Mouse (Mus musculus): Measurements from ENCODE around the gene Mrap. TPM values are rescaled to one million over a fixed set of nuclear protein-coding genes. Genes with fewer than 3 reads are reported as not detected.
A peak's percentile ranks its signal among the peaks of the same experiment; 100 is the strongest.

The Mrap gene
- total RNA-seq (2021): under 1 TPM in 1 of 2 experiments, not detected in 1; 0.37 TPM
- long read RNA-seq, experiment 1: 0 reads
- long read RNA-seq, experiment 2, partial matches to known transcripts: 3 of 3 reads
- long read RNA-seq, experiment 2, other reads (novel, unspliced or antisense): 0 of 3 reads

DNA sequence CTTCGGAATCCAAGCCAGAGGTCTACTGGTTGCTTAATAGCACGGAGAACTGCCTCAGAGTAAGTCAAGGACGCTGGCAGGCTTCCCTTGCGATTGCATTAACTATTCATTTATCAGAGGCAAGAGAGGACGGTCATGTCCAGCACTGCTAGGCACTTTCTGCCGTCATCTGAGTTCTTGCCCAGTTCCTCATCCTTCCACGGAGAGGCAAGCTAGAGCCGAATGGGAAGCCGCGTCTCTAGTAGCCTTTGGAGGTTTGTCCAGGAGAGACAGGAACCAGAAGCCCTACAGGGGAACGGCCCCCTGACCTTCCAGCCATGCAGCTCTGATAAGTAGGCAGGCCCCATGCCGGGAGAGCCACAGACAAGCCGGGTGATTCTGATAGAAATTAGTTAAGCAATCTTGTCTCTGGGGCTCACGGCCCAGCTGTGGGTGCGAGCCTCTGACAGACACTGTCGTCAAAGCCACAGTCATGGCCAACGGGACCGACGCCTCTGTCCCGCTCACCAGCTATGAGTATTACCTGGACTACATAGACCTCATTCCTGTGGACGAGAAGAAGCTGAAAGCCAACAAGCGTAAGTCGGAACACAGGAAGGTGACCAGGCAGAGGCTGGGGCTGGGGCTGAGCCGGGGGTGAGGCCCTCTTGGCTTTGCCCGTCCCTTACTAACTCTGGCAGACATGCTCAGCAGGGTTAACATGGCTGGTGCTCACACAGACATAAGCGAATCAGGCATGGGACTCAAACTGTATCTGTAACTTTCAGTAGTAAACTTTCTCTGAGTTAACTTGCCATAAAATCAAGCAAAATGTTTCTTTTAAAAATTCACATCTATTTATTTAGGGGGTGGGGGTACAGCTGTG lies at the start of gene Mrap:
Gene Mrap, plus strand, starts transcription at position 116 of the 865 bp plus-strand sequence.
- H3K4me3 ChIP-seq: no peak within 1 kb of the TSS
- no peak within 1 kb of the TSS for H3K27ac ChIP-seq
- no peak for DNase-seq (ENCODE audit: low spot score in 2 of 2)
- TF ChIP-seq CTCF (conservative IDR thresholded peaks at IDR 0.05): no peak

DNA sequence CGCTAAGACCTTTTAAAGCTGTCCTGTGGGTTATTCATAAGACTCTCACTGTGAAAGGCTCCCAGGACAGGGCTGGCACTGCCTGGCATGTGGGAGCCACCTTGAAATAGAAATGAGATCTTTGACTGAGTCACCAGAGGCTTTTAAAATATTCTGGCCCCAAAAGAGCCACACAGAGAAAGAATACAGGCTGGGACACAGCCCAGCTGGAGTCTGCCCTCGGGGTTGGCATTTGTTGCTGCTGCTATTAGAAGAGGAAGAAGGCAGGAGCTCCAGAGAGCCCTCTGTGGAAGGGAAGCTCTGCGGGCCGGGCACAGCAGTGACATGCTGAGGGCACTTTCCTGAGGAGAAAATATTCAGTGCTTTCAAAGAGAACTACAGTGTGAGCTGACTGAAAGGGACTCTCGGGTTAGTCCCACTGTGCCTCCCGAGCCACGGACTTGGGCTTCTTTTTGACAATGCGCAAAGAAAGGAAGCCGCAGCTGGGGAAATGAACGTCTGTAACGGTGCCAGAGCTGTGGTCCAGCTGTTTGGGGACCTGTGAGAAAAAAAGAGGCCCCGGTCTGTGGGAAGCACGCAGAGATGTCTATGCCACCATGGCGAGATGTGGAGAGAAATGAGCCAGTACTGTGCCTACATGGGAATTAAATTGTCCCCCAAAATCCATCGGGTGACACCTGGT lies 45.2 kb upstream of the Mrap start:
- TF ChIP-seq CTCF (conservative IDR thresholded peaks at IDR 0.05): no peak
- Histone ChIP-seq H3K27ac (peak overlapping the region; percentile 81), H3K4me3 (no peak overlapping the region)
- peak in 1 of 2 experiments; percentile 59 for DNase-seq (ENCODE audit: low spot score in 2 of 2)

DNA sequence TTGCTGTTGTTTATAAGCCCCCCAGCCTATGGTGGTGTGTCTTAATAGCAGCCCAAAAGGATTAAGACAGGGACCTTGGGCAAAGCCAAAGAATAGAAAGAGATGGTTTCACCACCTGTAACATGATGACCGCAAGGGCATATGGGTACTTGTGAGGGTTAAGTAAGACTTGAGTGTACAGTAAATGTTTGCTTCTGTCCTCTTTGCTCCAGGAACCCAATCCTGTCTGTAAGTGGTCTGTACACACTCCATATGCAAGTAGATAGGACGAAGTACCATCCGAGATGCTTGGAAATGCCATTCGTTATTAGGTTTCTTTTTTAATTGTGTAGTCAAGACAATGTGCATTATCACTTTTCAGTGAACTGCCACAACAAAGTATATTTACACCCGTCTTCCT lies 44.4 kb upstream of the Mrap start:
- peak overlapping the region; percentile 81 for H3K27ac ChIP-seq
- no peak for TF ChIP-seq CTCF (conservative IDR thresholded peaks at IDR 0.05)
- H3K4me3 ChIP-seq: no peak overlapping the region
- no peak for DNase-seq (ENCODE audit: low spot score in 2 of 2)

DNA sequence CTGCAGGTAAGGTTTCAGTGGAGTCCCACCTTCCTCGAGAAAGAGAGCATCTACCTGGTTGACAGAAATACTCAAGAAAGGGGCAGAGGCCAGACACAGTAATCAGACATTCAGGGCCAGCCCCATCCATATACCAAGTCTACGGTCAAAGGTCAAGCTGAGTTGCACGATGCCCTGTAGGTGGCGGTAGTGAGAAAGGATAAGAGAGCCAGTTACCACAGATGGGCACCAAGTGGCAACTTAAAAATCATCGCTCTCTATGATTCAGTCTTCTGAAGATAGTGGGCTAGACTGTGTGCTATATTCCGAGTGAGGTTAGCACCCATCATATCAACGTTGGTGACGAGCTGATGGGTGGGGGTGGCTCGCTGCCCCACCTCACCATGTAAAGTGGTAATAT lies 43.3 kb upstream of the Mrap start:
- Histone ChIP-seq H3K27ac (peak overlapping the region; percentile 84), H3K4me3 (no peak overlapping the region)
- peak in 1 of 2 experiments; percentile 55 for DNase-seq (ENCODE audit: low spot score in 2 of 2)
- peak; percentile 78 for TF ChIP-seq CTCF (conservative IDR thresholded peaks at IDR 0.05)

DNA sequence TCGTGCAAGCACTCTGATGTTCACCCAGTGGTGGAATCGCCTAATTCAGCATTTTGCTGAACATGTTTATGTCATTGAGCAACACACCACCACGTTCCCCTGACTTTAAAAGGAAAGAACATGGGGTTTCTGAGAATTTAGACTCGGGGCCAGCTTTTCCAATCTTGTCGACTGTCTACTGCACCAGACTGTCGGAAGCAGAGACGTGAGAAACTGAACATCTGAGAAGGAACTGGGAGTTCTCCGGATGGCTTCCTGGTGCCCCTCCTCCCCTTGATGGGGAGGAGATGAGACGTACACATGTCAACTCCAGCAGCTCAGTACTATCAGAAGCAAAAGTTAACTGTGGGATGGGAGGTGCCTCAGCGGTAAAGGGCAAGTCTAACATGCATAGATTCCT lies 42.9 kb upstream of the Mrap start:
- TF ChIP-seq CTCF (conservative IDR thresholded peaks at IDR 0.05): no peak
- Histone ChIP-seq H3K4me3 (no peak overlapping the region), H3K27ac (peak overlapping the region; percentile 84)
- peak in 1 of 2 experiments; percentile 61 for DNase-seq (ENCODE audit: low spot score in 2 of 2)

DNA sequence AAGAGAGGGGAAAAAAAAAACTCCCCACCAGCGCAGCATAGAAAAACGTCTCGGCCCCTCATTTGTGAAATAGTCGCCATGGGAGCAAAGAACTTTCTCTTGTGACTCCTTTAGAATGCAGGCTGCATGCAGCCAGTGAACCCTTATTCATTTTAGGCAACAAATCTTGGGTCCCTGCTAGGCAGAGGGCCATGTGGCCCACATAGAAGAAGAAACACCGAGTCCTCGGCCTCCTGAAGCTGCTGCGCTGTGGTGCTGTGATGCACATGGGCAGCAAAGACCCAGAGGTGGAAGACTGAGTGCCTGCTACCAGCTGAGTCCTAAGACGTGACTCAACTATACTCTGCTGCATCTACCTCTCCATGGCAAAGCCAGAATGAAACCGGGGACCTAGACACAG lies 41.7 kb upstream of the Mrap start:
- Histone ChIP-seq H3K4me3 (no peak overlapping the region), H3K27ac (peak overlapping the region; percentile 84)
- no peak for DNase-seq (ENCODE audit: low spot score in 2 of 2)
- TF ChIP-seq CTCF (conservative IDR thresholded peaks at IDR 0.05): no peak

DNA sequence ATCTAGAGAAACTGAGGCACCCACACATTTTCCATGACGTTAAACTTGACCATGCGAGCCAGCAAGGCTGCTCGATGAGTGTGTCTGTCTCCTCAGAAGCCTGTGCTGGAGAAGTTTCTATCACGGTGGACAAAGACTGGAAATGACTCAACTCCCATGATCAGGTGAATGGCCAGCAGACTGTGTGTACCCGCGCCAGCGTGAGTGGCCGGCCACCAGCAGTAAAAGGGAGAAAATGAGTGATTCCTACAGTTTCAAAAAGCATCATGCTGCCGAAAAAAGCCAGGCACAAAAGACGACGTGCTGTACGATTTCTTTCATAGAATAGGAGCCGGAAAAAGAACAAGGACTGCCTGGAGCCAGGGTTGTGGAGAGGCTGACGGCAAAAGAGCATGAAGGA lies 38.6 kb upstream of the Mrap start:
- H3K27ac ChIP-seq: no peak overlapping the region
- TF ChIP-seq CTCF (conservative IDR thresholded peaks at IDR 0.05): no peak
- DNase-seq (ENCODE audit: low spot score in 2 of 2): no peak
- H3K4me3 ChIP-seq: no peak overlapping the region

DNA sequence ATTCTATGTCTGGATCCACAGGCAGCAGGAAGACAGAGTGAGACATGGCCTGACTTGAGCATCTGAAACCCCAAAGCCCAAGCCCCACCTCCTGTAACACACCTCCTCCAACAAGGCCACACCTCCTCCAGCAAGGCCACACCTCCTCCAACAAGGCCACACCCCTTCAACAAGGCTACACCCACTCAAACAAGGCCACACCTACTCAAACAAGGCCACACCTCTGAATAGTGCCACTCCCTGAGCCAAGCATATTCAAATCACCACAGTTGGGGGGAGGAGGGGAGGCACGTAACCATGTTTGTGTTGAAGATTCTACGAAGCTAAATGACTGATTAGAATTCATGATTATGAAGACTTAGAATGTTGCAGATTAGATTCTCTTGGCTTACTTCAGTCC lies 36.5 kb upstream of the Mrap start:
- no peak for DNase-seq (ENCODE audit: low spot score in 2 of 2)
- no peak for TF ChIP-seq CTCF (conservative IDR thresholded peaks at IDR 0.05)
- no peak overlapping the region for H3K27ac ChIP-seq
- H3K4me3 ChIP-seq: no peak overlapping the region

DNA sequence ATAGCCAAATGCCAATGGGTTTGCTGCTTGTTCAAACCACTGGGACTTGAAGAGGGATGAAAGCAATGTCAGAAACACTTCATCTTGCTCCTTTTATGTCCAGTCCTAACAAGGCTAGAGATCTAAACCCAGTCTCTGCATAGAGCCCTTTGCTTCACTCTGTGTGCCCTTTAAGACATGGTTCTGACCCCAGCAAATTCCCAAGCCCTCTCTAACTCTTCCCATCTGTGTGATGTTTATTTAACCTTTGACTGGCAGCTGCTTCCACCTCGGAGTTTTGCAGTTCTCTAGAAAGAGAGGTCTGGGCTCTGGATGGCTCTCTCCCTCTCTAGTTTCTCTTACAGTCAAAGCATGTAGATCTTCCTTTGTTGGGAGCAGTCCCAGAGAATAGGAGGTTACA lies 34.4 kb upstream of the Mrap start:
- no peak for TF ChIP-seq CTCF (conservative IDR thresholded peaks at IDR 0.05)
- DNase-seq (ENCODE audit: low spot score in 2 of 2): no peak

DNA sequence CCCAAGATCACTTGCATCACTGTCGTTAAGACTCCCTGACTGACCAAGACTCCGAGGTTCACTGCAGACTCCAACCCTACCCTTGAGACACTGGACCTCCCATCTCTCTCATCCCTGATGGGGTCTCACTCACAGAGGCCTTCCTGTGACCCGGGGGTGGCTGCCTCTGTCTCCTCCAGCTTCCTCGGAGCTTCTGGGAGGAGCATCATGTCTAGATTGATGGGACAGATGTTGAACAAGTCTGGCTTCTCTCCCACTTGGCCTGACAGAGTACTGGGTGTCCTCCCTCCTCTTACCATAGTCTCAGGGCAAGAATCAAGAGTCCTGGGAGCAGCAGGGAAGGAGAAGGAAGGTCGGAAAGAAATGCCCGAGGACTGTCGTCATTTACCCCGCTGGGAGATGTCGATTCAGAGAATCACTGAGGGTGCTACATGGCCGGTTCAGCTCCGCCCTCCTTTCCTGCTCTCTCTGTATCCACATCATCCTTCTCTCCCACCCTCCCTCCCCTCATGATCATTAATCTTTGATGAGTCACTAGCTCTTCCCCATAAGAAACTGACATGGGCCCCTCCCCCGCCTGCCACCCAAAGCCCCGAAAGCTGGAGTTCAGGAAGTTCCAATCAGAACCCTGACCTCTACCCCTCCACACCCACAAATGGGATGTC lies 33.7 kb upstream of the Mrap start:
- Histone ChIP-seq H3K27ac (no peak overlapping the region), H3K4me3 (no peak overlapping the region)
- DNase-seq (ENCODE audit: low spot score in 2 of 2): no peak
- no peak for TF ChIP-seq CTCF (conservative IDR thresholded peaks at IDR 0.05)

More for the DNA sequence above, 34.4 kb upstream of the Mrap start:
- H3K27ac ChIP-seq: no peak overlapping the region
- H3K4me3 ChIP-seq: no peak overlapping the region

DNA sequence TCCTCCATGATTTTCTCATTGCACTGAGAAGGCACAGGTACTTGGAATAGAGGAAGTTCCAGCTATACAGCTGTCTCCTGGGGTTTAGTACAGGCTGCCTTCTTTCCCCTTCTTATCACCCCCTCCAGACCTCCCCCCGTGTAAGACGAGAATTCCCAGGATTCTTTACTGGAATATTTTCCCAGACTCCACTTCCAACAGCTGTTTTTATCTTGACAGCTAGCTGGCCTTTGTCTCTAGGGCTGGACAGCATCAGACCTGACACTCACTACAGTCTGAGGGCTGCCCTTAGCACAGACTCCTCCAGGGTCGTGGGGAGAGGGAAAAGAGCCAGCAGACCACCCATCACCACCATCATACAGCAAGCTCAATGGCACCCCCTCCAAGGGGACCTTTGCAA lies 31.7 kb upstream of the Mrap start:
- H3K27ac ChIP-seq: no peak overlapping the region
- no peak for TF ChIP-seq CTCF (conservative IDR thresholded peaks at IDR 0.05)
- no peak overlapping the region for H3K4me3 ChIP-seq
- DNase-seq (ENCODE audit: low spot score in 2 of 2): no peak

DNA sequence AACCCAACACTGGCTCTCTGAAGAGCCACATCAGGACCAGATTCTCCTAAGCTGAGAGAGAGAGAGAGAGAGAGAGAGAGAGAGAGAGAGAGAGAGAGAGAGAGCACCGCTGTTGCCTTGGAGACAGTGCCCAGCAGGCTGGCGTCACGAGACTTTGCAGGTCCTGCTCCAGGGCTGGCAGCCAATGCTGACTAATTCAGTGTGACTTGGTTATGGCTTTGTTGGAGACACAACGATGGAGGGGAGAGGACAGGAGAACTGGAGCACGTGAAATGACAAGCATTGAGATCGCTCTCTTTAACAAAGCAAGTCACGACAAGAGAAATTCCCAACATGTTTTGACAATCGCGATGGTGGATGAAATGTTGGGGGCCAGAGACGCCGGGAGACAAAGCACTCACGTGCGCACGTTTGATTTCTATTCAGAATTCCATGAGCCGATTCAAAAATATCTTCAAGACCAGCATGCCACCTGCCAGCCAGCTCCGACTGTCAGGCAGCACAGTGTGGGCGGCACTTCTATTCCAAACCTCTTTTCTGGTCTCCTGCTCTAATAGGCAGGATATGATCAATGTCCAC lies 28.2 kb upstream of the Mrap start:
- no peak for TF ChIP-seq CTCF (conservative IDR thresholded peaks at IDR 0.05)
- peak; percentile 69 to 80 for DNase-seq (ENCODE audit: low spot score in 2 of 2)
- H3K27ac ChIP-seq: peak overlapping the region; percentile 92
- peak overlapping the region; percentile 36 for H3K4me3 ChIP-seq

DNA sequence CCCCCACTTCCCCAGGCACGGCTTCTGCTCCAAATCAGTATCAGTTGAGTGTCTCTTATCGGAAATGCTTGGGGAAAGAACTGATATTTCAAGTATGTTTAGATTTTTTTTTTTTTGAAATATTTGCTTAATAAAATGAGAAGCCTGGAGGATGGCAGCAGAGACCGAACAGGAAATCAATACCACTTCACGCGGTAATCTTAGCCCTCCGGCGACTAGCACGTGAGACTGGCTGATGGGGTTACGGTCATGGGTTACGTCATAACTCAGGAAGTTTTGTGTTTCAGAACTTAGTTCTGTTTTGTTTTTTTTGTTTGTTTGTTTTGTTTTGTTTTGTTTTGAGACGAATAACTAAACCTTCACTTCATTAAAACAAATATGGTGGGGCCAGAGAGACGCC lies 27.7 kb upstream of the Mrap start:
- peak overlapping the region; percentile 92 for H3K27ac ChIP-seq
- no peak for DNase-seq (ENCODE audit: low spot score in 2 of 2)
- 0 out of 2 replicates have a peak, but pooled peaks have one; percentile 8 for TF ChIP-seq CTCF (conservative IDR thresholded peaks at IDR 0.05)
- H3K4me3 ChIP-seq: peak overlapping the region; percentile 36

Measured in layer of hippocampus, adult 2 months (tissue).